Mouse (Mus musculus) heart, embryonic 16.5 days (tissue): ENCODE measurements at regions not wholly inside any gene's neighbourhood (a gene's known extent, or its start where the extent isn't known, plus 50 kb on each side); places are given as distances from the start of the nearest gene placed in this dataset.

Experiments used
- ATAC-seq: fragments of 200-750 bp; cut with Nextera tagmentation; replicated peaks from 2 replicates; pipeline ENCODE4 v1.8.0; 2017; ENCODE audit warnings: moderate number of reproducible peaks; ENCODE audit not compliant: insufficient read depth, low FRiP score; ENCODE audit errors: extremely low read depth
- H3K27ac ChIP-seq: fragments of 300-500 bp; sonication (generic); 2 replicates; pipeline ENCODE4 v1.5.1; 2014; ENCODE audit warnings: mild to moderate bottlenecking, low read length, control low read depth, moderate library complexity
- H3K27me3 ChIP-seq: fragments of 300-500 bp; sonication (generic); 2 replicates; pipeline ENCODE4 v1.6.1; 2014; ENCODE audit warnings: low read length, mixed read lengths; ENCODE audit not compliant: control insufficient read depth, insufficient read depth
- H3K36me3 ChIP-seq: fragments of 300-500 bp; sonication (generic); 2 replicates; pipeline ENCODE4 v1.6.1; 2014; ENCODE audit not compliant: control insufficient read depth, insufficient read depth
- H3K4me1 ChIP-seq: fragments of 300-500 bp; sonication (generic); 2 replicates; pipeline ENCODE4 v1.6.1; 2014; ENCODE audit warnings: low read length, mixed read lengths; ENCODE audit not compliant: control insufficient read depth, insufficient read depth
- H3K4me2 ChIP-seq: fragments of 300-500 bp; sonication (generic); 2 replicates; pipeline ENCODE4 v1.6.1; 2014; ENCODE audit warnings: low read depth, mild to moderate bottlenecking, control low read depth, low read length
- H3K4me3 ChIP-seq: fragments of 300-500 bp; sonication (generic); 2 replicates; pipeline ENCODE4 v1.5.1; 2014; ENCODE audit warnings: mild to moderate bottlenecking, control low read depth, low read length
- H3K9ac ChIP-seq: fragments of 300-500 bp; sonication (generic); 2 replicates; pipeline ENCODE4 v1.6.1; 2014; ENCODE audit warnings: low read length, control low read depth
- H3K9me3 ChIP-seq: fragments of 300-500 bp; sonication (generic); replicated peaks from 2 replicates; pipeline ENCODE4 v1.6.1; 2016; ENCODE audit warnings: low read length; ENCODE audit not compliant: control insufficient read depth
- WGBS: fragments of 180-500 bp; shearing (Covaris S2); extraction: QIAGEN DNeasy Blood & Tissue Kit; methylation state at CpG from one replicate; pipeline ENCODE4 v1.1.7; 2014; 5-methylcytosine and 5-hydroxymethylcytosine counted together

GRCm38 (mm10) chr7:84800966-84801365 lies 52.4 kb upstream of the Olfr291 start:
- H3K4me1 ChIP-seq: no peaks in the 10 kb centered on the region
- 31% methylated on average over 12 of the region's 12 CpGs for WGBS
- no peak for ATAC-seq

GRCm38 (mm10) chr7:84794655-84795054 lies 58.7 kb upstream of the Olfr291 start:
- no peak overlapping the region for H3K9ac ChIP-seq
- H3K4me3 ChIP-seq: no peak overlapping the region
- 3% methylated on average over 1 of the region's 1 CpGs for WGBS
- no peaks in the 10 kb centered on the region for H3K36me3 ChIP-seq
- no peak overlapping the region for H3K27ac ChIP-seq
- H3K4me1 ChIP-seq: no peaks in the 10 kb centered on the region
- no peaks in the 10 kb centered on the region for H3K9me3 ChIP-seq
- no peak overlapping the region for H3K4me2 ChIP-seq
- H3K27me3 ChIP-seq: no peaks in the 10 kb centered on the region
- no peak for ATAC-seq

More at GRCm38 (mm10) chr7:84800966-84801365, 52.4 kb upstream of the Olfr291 start:
- Histone ChIP-seq H3K9me3 (no peaks in the 10 kb centered on the region), H3K36me3 (no peaks in the 10 kb centered on the region), H3K9ac (no peak overlapping the region), H3K27ac (no peak overlapping the region), H3K4me2 (no peak overlapping the region), H3K4me3 (no peak overlapping the region), H3K27me3 (peaks cover 7% of the 10 kb centered on the region; the same call in 1 of the 2 replicates)

DNA sequence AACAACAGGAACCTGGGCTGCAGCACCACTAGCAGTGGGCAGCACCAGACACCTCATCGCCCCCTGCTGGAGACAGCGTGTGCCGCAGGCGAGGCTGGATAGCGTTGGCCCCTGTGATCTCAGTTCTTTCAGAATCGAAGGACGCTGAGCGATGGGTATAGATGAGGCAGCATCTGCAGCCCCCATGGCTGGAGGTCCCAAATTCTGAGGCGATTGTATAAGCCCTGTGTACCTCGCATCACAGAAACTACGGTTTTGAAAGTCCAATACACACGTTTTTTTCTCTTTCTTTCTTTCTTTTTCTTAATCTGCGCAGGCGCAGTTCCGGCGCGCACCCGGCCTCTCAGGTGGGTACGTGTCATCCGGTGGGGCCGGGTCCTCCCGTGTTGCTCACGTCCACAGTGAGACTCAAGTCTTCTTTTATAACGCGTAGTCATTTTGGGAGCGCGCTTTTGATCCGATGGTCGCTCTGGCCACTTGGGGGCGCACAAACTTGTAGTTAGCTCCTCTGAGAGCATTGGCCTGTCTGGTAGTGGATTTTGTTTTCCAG lies 74.0 kb upstream of the Olfr291 start:
- WGBS: 2% methylated on average over 30 of the region's 30 CpGs
- Histone ChIP-seq H3K4me3 (peak overlapping the region; percentile 83), H3K36me3 (no peaks in the 10 kb centered on the region), H3K9me3 (no peaks in the 10 kb centered on the region), H3K4me1 (no peaks in the 10 kb centered on the region), H3K27ac (no peak overlapping the region), H3K27me3 (no peaks in the 10 kb centered on the region), H3K4me2 (peak overlapping the region; percentile 92), H3K9ac (peak overlapping the region; percentile 79)
- peak; percentile 95 for ATAC-seq

- Histone ChIP-seq H3K9ac (no peak overlapping the region), H3K4me3 (no peak overlapping the region), H3K4me1 (no peaks in the 10 kb centered on the region), H3K36me3 (no peaks in the 10 kb centered on the region), H3K27me3 (no peaks in the 10 kb centered on the region), H3K4me2 (no peak overlapping the region), H3K27ac (no peak overlapping the region), H3K9me3 (no peaks in the 10 kb centered on the region)
- ATAC-seq: no peak
These were observed 75.7 kb upstream of the Olfr291 start for GRCm38 (mm10) chr7:84777696-84778095.

DNA sequence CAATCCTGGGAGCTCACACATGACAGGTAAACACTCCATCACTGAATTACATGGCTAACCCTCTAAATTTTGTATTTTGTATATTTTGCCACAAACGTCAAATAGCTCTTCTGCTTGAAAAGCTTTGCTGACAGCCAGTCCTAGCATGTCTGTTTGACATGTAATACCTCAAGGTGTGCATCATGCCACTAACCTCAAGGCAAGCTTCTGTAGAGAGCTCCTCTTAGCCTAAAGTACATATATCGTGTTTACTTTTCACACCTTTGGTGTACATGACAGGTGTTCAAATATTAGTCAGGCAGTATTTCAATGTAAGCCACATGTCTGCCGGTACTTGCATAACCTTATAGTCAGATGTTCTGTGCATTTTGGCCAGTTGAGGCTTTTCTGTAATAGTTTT lies 66.5 kb upstream of the Zfand6 start:
- no peak overlapping the region for H3K27ac ChIP-seq
- no peak overlapping the region for H3K4me3 ChIP-seq
- H3K4me1 ChIP-seq: no peaks in the 10 kb centered on the region
- no peaks in the 10 kb centered on the region for H3K27me3 ChIP-seq
- no peak for ATAC-seq
- H3K9me3 ChIP-seq: no peaks in the 10 kb centered on the region
- WGBS: 74% methylated on average over 3 of the region's 3 CpGs
- H3K9ac ChIP-seq: no peak overlapping the region
- H3K36me3 ChIP-seq: no peaks in the 10 kb centered on the region
- no peak overlapping the region for H3K4me2 ChIP-seq

- 81% methylated on average over 1 of the region's 1 CpGs for WGBS
- Histone ChIP-seq H3K9me3 (no peaks in the 10 kb centered on the region), H3K27ac (no peak overlapping the region)
These were observed 63.6 kb upstream of the Zfand6 start for GRCm38 (mm10) chr7:84753361-84753760.

DNA sequence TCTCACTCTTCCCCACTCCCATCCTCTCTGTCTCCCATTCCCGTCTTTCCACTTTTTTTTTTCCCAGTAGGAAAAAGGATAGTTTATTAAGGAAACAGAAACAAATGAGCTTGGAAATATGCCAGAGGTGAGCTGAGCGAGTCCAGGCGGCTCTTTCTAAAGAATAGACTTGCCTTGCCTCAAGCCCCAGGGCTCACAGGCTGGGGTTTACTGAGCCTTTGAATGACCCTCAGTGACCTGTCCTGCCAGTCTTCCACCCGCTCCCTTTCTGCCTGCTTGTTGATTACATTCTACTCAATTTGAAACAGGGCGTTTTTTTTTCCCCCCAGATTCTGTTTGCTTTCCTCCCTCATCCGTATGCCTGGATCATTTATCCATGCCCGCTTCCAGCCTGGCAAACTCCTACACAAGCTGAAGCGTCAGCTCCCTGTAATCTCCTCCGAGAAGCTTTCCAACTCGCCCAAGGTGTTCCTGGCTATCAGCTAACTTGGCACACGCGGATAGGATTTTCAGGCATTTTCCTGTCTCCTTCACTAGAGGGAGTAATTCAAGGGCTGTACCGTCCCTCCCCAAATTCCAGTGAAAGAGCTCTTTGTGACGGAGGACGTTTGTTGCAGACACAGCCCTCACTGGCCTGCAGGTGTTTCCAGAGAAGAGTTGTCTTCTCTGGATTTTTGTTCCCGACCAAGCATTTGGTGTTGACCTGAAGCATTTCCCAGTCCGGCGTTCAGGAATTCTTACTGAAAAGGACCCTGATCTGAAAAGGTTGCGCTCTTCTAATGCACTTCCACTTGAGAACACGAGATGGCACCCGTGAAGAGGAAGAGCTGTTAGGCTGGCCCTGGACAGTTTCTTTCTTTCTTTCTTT lies 59.9 kb upstream of the Zfand6 start:
- 2% methylated on average over 21 of the region's 21 CpGs for WGBS
- H3K4me3 ChIP-seq: peak overlapping the region; percentile 62
- H3K9ac ChIP-seq: peak overlapping the region; percentile 68
- H3K4me1 ChIP-seq: peaks cover 6% of the 10 kb centered on the region
- peaks cover 4% of the 10 kb centered on the region for H3K27me3 ChIP-seq
- H3K4me2 ChIP-seq: peak overlapping the region; percentile 78
- no peaks in the 10 kb centered on the region for H3K9me3 ChIP-seq
- ATAC-seq: peak; percentile 28; the same call in 1 of the 2 replicates
- H3K36me3 ChIP-seq: no peaks in the 10 kb centered on the region
- H3K27ac ChIP-seq: peak overlapping the region; percentile 30

More at GRCm38 (mm10) chr7:84753361-84753760, 63.6 kb upstream of the Zfand6 start:
- peaks cover 4% of the 10 kb centered on the region for H3K27me3 ChIP-seq
- H3K9ac ChIP-seq: no peak overlapping the region
- peaks cover 6% of the 10 kb centered on the region for H3K4me1 ChIP-seq
- no peak overlapping the region for H3K4me2 ChIP-seq
- H3K4me3 ChIP-seq: no peak overlapping the region
- no peaks in the 10 kb centered on the region for H3K36me3 ChIP-seq
- ATAC-seq: no peak

- Histone ChIP-seq H3K27me3 (peaks cover 4% of the 10 kb centered on the region), H3K4me1 (peaks cover 6% of the 10 kb centered on the region)
- ATAC-seq: no peak
These were observed 58.1 kb upstream of the Zfand6 start for GRCm38 (mm10) chr7:84747847-84748246.

GRCm38 (mm10) chr7:84744321-84745070 lies 54.7 kb upstream of the Zfand6 start:
- 79% methylated on average over 5 of the region's 5 CpGs for WGBS
- Histone ChIP-seq H3K9me3 (no peaks in the 10 kb centered on the region), H3K27ac (no peak overlapping the region), H3K36me3 (no peaks in the 10 kb centered on the region), H3K27me3 (peaks cover 4% of the 10 kb centered on the region), H3K9ac (no peak overlapping the region), H3K4me2 (no peak overlapping the region), H3K4me1 (peaks cover 9% of the 10 kb centered on the region), H3K4me3 (no peak overlapping the region)
- no peak for ATAC-seq

More at GRCm38 (mm10) chr7:84747847-84748246, 58.1 kb upstream of the Zfand6 start:
- Histone ChIP-seq H3K36me3 (no peaks in the 10 kb centered on the region), H3K9me3 (no peaks in the 10 kb centered on the region), H3K4me2 (no peak overlapping the region), H3K4me3 (no peak overlapping the region), H3K9ac (no peak overlapping the region), H3K27ac (no peak overlapping the region)
- WGBS: 24% methylated on average over 1 of the region's 1 CpGs
